Mouse (Mus musculus) MEL (cell line): ENCODE data around the gene Fbxo6.
A peak's percentile ranks its signal among the peaks of the same experiment; 100 is the strongest.

Experiments used
- CTCF ChIP-seq, 3 experiments: IDR thresholded peaks in 2 of 3; conservative IDR thresholded peaks in 1 of 3; 2 replicates each; pipeline ENCODE4 v1.5.1; 2011 to 2012; ENCODE audit warnings: low read length in 3 of 3, low read depth in 2 of 3, mild to moderate bottlenecking in 2 of 3, improper control_type of control experiment in 1 of 3, inconsistent platforms in 1 of 3, mixed read lengths in 1 of 3, moderate library complexity in 1 of 3; ENCODE audit not compliant: control insufficient read depth in 1 of 3, insufficient read depth in 1 of 3, poor library complexity in 1 of 3, severe bottlenecking in 1 of 3
- GABPA ChIP-seq: IDR thresholded peaks from 2 replicates; pipeline ENCODE4 v1.6.1; 2012; ENCODE audit warnings: low read depth, mild to moderate bottlenecking, inconsistent platforms, low read length, improper control_type of control experiment, moderate library complexity
- MAX ChIP-seq: IDR thresholded peaks from 2 replicates; pipeline ENCODE4 v1.6.1; 2011; ENCODE audit warnings: low read length, improper control_type of control experiment
- MXI1 ChIP-seq: IDR thresholded peaks from 2 replicates; pipeline ENCODE4 v1.6.1; 2011; ENCODE audit warnings: mild to moderate bottlenecking, low read depth, low read length, improper control_type of control experiment
- POLR2A ChIP-seq, 2 experiments: IDR thresholded peaks; 2 replicates each; pipeline ENCODE4 v1.6.1; 2011 to 2012; ENCODE audit warnings: low read length in 2 of 2, mild to moderate bottlenecking in 2 of 2, control low read depth in 1 of 2, improper control_type of control experiment in 1 of 2, low read depth in 1 of 2, moderate library complexity in 1 of 2; ENCODE audit not compliant: control insufficient read depth in 1 of 2, insufficient read depth in 1 of 2, poor library complexity in 1 of 2
- POLR2AphosphoS5 ChIP-seq: IDR thresholded peaks from 2 replicates; pipeline ENCODE4 v1.6.1; 2012; ENCODE audit warnings: low read depth, borderline replicate concordance, mild to moderate bottlenecking, inconsistent platforms, low read length, moderate library complexity, mixed read lengths
- RAD21 ChIP-seq: IDR thresholded peaks from 2 replicates; pipeline ENCODE4 v1.6.1; 2011; ENCODE audit warnings: mild to moderate bottlenecking, low read depth, low read length, improper control_type of control experiment
- USF1 ChIP-seq: IDR thresholded peaks from 2 replicates; pipeline ENCODE4 v1.6.1; 2014; ENCODE audit warnings: low read depth, mild to moderate bottlenecking, inconsistent platforms, low read length, improper control_type of control experiment, moderate library complexity

GRCm38 (mm10) chr4:148185819-148186218 is 33.9 kb upstream of the Fbxo6 start:
- TF ChIP-seq GABPA (no peak), POLR2A (IDR thresholded peaks at IDR 0.05; ENCODE audit: control insufficient read depth in 1 of 2, insufficient read depth in 1 of 2, low read depth in 1 of 2, low read length in 2 of 2, poor library complexity in 1 of 2) (no peak), POLR2AphosphoS5 (no peak), RAD21 (peak; percentile 3; the same call in 1 of the 2 replicates), MXI1 (no peak), CTCF (IDR thresholded peaks at IDR 0.05 in 2 of 3, conservative IDR thresholded peaks at IDR 0.05 in 1 of 3; ENCODE audit: control insufficient read depth in 1 of 3, insufficient read depth in 1 of 3, low read depth in 2 of 3, low read length in 3 of 3, poor library complexity in 1 of 3, severe bottlenecking in 1 of 3) (peak; percentile 53 to 63 (median 58)), USF1 (no peak), MAX (no peak)
